Mouse (Mus musculus): Measurements from ENCODE around the gene Kcnip2. TPM values are rescaled to one million over a fixed set of nuclear protein-coding genes. Genes with fewer than 3 reads are reported as not detected.

Kcnip2 gene
- total RNA-seq, 2 experiments from 2014 or later = 1.0 to 2.5 TPM

Other genes with a start within 250 kb of the Kcnip2 start
- 10 to 100 TPM; 29.3 to 31.6 TPM for gene Fbxw4, start 155.7 kb downstream of the Kcnip2 start, total RNA-seq (2021)
- 1 to 10 TPM in 1 of 2 experiments, not detected in 1; 1.1 TPM for gene Fgf8, start 73.1 kb downstream of the Kcnip2 start, total RNA-seq (2021)
- gene Npm3, start 66.5 kb downstream of the Kcnip2 start, total RNA-seq (2021) = 10 to 100 TPM; 38.4 to 42.9 TPM
- gene Mgea5, start 32.2 kb downstream of the Kcnip2 start, total RNA-seq (2021) = 100 to 1,000 TPM; 105 to 123 TPM
- 10 to 100 TPM; 21.6 to 21.9 TPM for gene Armh3, start 182.4 kb upstream of the Kcnip2 start, total RNA-seq (2021)
- 10 to 100 TPM; 16.5 to 17.1 TPM for gene Hps6, start 187.4 kb upstream of the Kcnip2 start, total RNA-seq (2021)
- gene Pprc1, start 228.8 kb upstream of the Kcnip2 start, total RNA-seq (2021) = 10 to 100 TPM; 30.5 to 40.2 TPM
- 100 to 1,000 TPM; 161 TPM for gene Ldb1, start 229.2 kb upstream of the Kcnip2 start, total RNA-seq (2021)

All from adrenal gland, postnatal 4 days (tissue).